Mouse (Mus musculus): Measurements from ENCODE around the gene Gsto2. TPM values are rescaled to one million over a fixed set of nuclear protein-coding genes. Genes with fewer than 3 reads are reported as not detected.

Gsto2 gene
- polyA plus RNA-seq, 1 experiment from 2014 or later = 1.4 TPM

GRCm38 (mm10) chr19:47885886-47886285 is 20.6 kb downstream of the Gsto2 start:
- H3K36me3 ChIP-seq (ENCODE audit: control insufficient read depth, insufficient read depth, low read length) = no peaks in the 10 kb centered on the region

DNA sequence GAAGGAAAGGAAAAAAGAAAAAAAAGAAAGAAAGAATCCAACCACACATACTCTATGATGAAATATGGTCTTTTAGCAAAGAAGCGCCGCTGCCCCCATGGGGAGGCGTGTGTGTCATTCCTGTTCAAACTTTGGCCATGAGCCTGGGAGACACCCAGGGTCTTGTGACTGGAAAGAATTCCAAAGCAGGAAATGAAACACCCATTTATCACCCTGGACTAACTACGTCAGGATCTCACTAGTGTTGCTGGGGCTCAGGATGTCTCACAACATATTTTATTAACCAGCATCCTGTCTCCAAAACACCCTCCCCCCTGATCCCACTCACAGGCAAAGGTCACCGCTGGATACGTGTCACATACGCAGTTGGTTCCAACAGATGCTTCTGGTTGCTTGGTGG is 21.3 kb downstream of the Gsto2 start:
- H3K4me2 ChIP-seq = no peak overlapping the region
- no peaks in the 10 kb centered on the region for H3K4me1 ChIP-seq (ENCODE audit: control insufficient read depth, insufficient read depth, low read length)
- H3K4me3 ChIP-seq (ENCODE audit: low read depth, low read length) = no peak overlapping the region
- no peaks in the 10 kb centered on the region for H3K27me3 ChIP-seq (ENCODE audit: control insufficient read depth, insufficient read depth, low read length)
- H3K36me3 ChIP-seq (ENCODE audit: control insufficient read depth, insufficient read depth, low read length) = no peaks in the 10 kb centered on the region
- no peak overlapping the region for H3K27ac ChIP-seq (ENCODE audit: low read depth, low read length)
- WGBS = 90% methylated on average over 7 of the region's 7 CpGs
- no peaks in the 10 kb centered on the region for H3K9me3 ChIP-seq (ENCODE audit: control insufficient read depth, low read length)
- no peak overlapping the region for H3K9ac ChIP-seq (ENCODE audit: low read length)
- peak; percentile 44 for DNase-seq (ENCODE audit: low spot score, missing footprints)
- no peak for ATAC-seq (ENCODE audit: low FRiP score)

More at GRCm38 (mm10) chr19:47885886-47886285, 20.6 kb downstream of the Gsto2 start:
- no peak overlapping the region for H3K9ac ChIP-seq (ENCODE audit: low read length)
- no peak overlapping the region for H3K4me3 ChIP-seq (ENCODE audit: low read depth, low read length)
- H3K9me3 ChIP-seq (ENCODE audit: control insufficient read depth, low read length) = no peaks in the 10 kb centered on the region
- ATAC-seq (ENCODE audit: low FRiP score) = no peak
- no peak overlapping the region for H3K27ac ChIP-seq (ENCODE audit: low read depth, low read length)
- no peaks in the 10 kb centered on the region for H3K27me3 ChIP-seq (ENCODE audit: control insufficient read depth, insufficient read depth, low read length)
- no peak overlapping the region for H3K4me2 ChIP-seq
- 87% methylated on average over 11 of the region's 11 CpGs for WGBS
- peak; percentile 49 for DNase-seq (ENCODE audit: low spot score, missing footprints)
- H3K4me1 ChIP-seq (ENCODE audit: control insufficient read depth, insufficient read depth, low read length) = no peaks in the 10 kb centered on the region

GRCm38 (mm10) chr19:47887417-47887816 is 22.1 kb downstream of the Gsto2 start:
- Histone ChIP-seq H3K9me3 (ENCODE audit: control insufficient read depth, low read length) (no peaks in the 10 kb centered on the region), H3K27ac (ENCODE audit: low read depth, low read length) (no peak overlapping the region), H3K4me3 (ENCODE audit: low read depth, low read length) (no peak overlapping the region), H3K27me3 (ENCODE audit: control insufficient read depth, insufficient read depth, low read length) (no peaks in the 10 kb centered on the region), H3K36me3 (ENCODE audit: control insufficient read depth, insufficient read depth, low read length) (no peaks in the 10 kb centered on the region), H3K4me1 (ENCODE audit: control insufficient read depth, insufficient read depth, low read length) (no peaks in the 10 kb centered on the region), H3K4me2 (no peak overlapping the region), H3K9ac (ENCODE audit: low read length) (no peak overlapping the region)
- DNase-seq (ENCODE audit: low spot score, missing footprints) = peak; percentile 31
- WGBS = 88% methylated on average over 10 of the region's 10 CpGs
- no peak for ATAC-seq (ENCODE audit: low FRiP score)

DNA sequence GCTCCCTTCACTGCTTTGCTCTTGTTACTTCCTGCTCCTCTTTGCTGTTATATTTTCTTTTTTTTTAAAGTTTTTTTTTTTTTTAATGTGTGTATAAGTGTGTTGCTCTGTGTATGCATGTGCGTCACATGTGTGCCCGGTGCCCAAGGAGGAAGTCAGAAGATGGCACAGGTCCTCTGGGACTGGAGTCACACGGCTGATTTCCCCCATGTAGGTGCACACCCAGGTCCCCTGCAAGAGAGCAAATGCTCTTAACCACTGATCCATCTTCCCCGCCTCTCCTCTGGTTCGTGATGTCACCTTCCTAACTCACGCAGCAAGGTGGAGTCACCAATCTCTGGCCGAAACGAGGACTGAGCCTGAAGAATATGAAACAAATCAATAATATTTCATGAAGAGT is 22.7 kb downstream of the Gsto2 start:
- no peak for ATAC-seq (ENCODE audit: low FRiP score)

GRCm38 (mm10) chr19:47890489-47891130 is 25.3 kb downstream of the Gsto2 start:
- no peak for ATAC-seq (ENCODE audit: low FRiP score)
- Histone ChIP-seq H3K27me3 (ENCODE audit: control insufficient read depth, insufficient read depth, low read length) (no peaks in the 10 kb centered on the region), H3K9me3 (ENCODE audit: control insufficient read depth, low read length) (no peaks in the 10 kb centered on the region), H3K4me2 (no peak overlapping the region), H3K27ac (ENCODE audit: low read depth, low read length) (no peak overlapping the region), H3K4me1 (ENCODE audit: control insufficient read depth, insufficient read depth, low read length) (no peaks in the 10 kb centered on the region), H3K4me3 (ENCODE audit: low read depth, low read length) (no peak overlapping the region), H3K36me3 (ENCODE audit: control insufficient read depth, insufficient read depth, low read length) (no peaks in the 10 kb centered on the region), H3K9ac (ENCODE audit: low read length) (no peak overlapping the region)
- WGBS = 82% methylated on average over 10 of the region's 10 CpGs
- peak; percentile 81 for DNase-seq (ENCODE audit: low spot score, missing footprints)

More for the DNA sequence above, 22.7 kb downstream of the Gsto2 start:
- peak; percentile 4 for DNase-seq (ENCODE audit: low spot score, missing footprints)
- Histone ChIP-seq H3K4me1 (ENCODE audit: control insufficient read depth, insufficient read depth, low read length) (no peaks in the 10 kb centered on the region), H3K4me2 (no peak overlapping the region), H3K27ac (ENCODE audit: low read depth, low read length) (no peak overlapping the region), H3K9ac (ENCODE audit: low read length) (no peak overlapping the region), H3K27me3 (ENCODE audit: control insufficient read depth, insufficient read depth, low read length) (no peaks in the 10 kb centered on the region), H3K9me3 (ENCODE audit: control insufficient read depth, low read length) (no peaks in the 10 kb centered on the region), H3K4me3 (ENCODE audit: low read depth, low read length) (no peak overlapping the region), H3K36me3 (ENCODE audit: control insufficient read depth, insufficient read depth, low read length) (no peaks in the 10 kb centered on the region)
- WGBS = 93% methylated on average over 8 of the region's 8 CpGs

- H3K27ac ChIP-seq (ENCODE audit: low read depth, low read length) = no peak overlapping the region
Observed at GRCm38 (mm10) chr19:47891562-47892312, 26.4 kb downstream of the Gsto2 start.

GRCm38 (mm10) chr19:47893092-47893491 is 27.8 kb downstream of the Gsto2 start:
- DNase-seq (ENCODE audit: low spot score, missing footprints) (no peak), ATAC-seq (ENCODE audit: low FRiP score) (no peak)
- Histone ChIP-seq H3K27ac (ENCODE audit: low read depth, low read length) (no peak overlapping the region), H3K36me3 (ENCODE audit: control insufficient read depth, insufficient read depth, low read length) (0 out of 2 replicates have a peak, but pooled peaks cover 6% of the 10 kb centered on the region), H3K4me1 (ENCODE audit: control insufficient read depth, insufficient read depth, low read length) (no peaks in the 10 kb centered on the region), H3K4me3 (ENCODE audit: low read depth, low read length) (no peak overlapping the region), H3K27me3 (ENCODE audit: control insufficient read depth, insufficient read depth, low read length) (no peaks in the 10 kb centered on the region), H3K9me3 (ENCODE audit: control insufficient read depth, low read length) (no peaks in the 10 kb centered on the region), H3K4me2 (no peak overlapping the region), H3K9ac (ENCODE audit: low read length) (no peak overlapping the region)
- 94% methylated on average over 6 of the region's 6 CpGs for WGBS

More at GRCm38 (mm10) chr19:47891562-47892312, 26.4 kb downstream of the Gsto2 start:
- H3K9me3 ChIP-seq (ENCODE audit: control insufficient read depth, low read length) = no peaks in the 10 kb centered on the region
- no peak overlapping the region for H3K4me2 ChIP-seq
- DNase-seq (ENCODE audit: low spot score, missing footprints) = peak; percentile 67
- ATAC-seq (ENCODE audit: low FRiP score) = no peak
- no peaks in the 10 kb centered on the region for H3K36me3 ChIP-seq (ENCODE audit: control insufficient read depth, insufficient read depth, low read length)
- H3K4me1 ChIP-seq (ENCODE audit: control insufficient read depth, insufficient read depth, low read length) = no peaks in the 10 kb centered on the region
- WGBS = 86% methylated on average over 11 of the region's 11 CpGs
- H3K9ac ChIP-seq (ENCODE audit: low read length) = no peak overlapping the region
- no peaks in the 10 kb centered on the region for H3K27me3 ChIP-seq (ENCODE audit: control insufficient read depth, insufficient read depth, low read length)
- no peak overlapping the region for H3K4me3 ChIP-seq (ENCODE audit: low read depth, low read length)

DNA sequence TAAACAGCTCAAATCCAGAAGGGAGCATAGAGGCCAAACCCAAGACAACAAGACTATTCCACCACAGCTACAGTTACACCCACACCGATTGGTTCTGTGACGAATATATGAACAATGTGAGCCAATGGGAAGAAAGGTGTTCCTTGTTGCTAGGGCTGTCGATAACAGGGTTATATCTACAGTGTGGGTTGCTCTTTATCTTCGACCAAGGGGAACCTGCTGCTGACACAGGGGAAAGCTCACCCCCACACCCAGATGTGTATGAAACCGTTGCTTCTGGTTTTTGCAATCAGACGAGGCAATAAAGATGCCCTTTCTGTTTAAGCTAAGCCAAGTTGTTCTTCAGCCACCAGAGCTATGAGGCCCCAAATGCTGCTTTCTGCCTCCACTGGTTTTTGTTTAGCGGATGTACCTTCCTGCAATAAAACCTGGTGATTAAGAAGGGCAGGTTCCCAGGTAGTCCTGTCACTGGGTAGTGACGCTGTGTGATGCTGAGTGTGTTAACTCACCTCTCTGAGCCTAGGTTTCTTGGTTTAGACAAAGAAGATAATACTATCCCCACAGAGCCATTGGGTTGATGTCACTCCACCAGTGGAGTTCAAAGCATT is 33.2 kb downstream of the Gsto2 start:
- Histone ChIP-seq H3K9me3 (ENCODE audit: control insufficient read depth, low read length) (no peaks in the 10 kb centered on the region), H3K27me3 (ENCODE audit: control insufficient read depth, insufficient read depth, low read length) (no peaks in the 10 kb centered on the region), H3K27ac (ENCODE audit: low read depth, low read length) (no peak overlapping the region), H3K4me3 (ENCODE audit: low read depth, low read length) (no peak overlapping the region), H3K9ac (ENCODE audit: low read length) (no peak overlapping the region), H3K4me2 (no peak overlapping the region), H3K4me1 (ENCODE audit: control insufficient read depth, insufficient read depth, low read length) (no peaks in the 10 kb centered on the region), H3K36me3 (ENCODE audit: control insufficient read depth, insufficient read depth, low read length) (0 out of 2 replicates have a peak, but pooled peaks cover 6% of the 10 kb centered on the region)
- 90% methylated on average over 8 of the region's 8 CpGs for WGBS
- DNase-seq (ENCODE audit: low spot score, missing footprints) = no peak
- no peak for ATAC-seq (ENCODE audit: low FRiP score)

DNA sequence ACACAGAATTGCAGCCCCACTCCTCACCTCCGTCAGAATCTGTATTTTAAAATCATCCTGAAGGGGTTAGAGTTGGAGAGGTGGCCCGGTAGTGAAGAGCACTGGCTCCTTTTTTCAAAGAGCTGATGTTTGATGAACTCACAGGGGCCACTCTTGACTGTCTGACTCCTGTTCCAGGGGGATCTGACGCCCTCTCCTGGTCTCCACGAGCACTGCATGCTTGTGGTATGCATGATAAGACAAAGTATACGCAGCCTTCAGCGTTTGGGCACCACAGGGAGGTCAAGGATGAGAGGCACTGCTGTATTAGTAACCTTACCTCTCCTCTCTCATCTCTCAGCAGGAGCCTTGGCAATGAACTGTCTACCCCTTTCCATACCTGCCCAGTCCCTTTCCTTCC is 34.7 kb downstream of the Gsto2 start:
- peak; percentile 81 for DNase-seq (ENCODE audit: low spot score, missing footprints)
- no peak overlapping the region for H3K9ac ChIP-seq (ENCODE audit: low read length)
- no peak for ATAC-seq (ENCODE audit: low FRiP score)
- H3K27ac ChIP-seq (ENCODE audit: low read depth, low read length) = no peak overlapping the region
- H3K27me3 ChIP-seq (ENCODE audit: control insufficient read depth, insufficient read depth, low read length) = no peaks in the 10 kb centered on the region
- H3K4me1 ChIP-seq (ENCODE audit: control insufficient read depth, insufficient read depth, low read length) = 0 out of 2 replicates have a peak, but pooled peaks cover 2% of the 10 kb centered on the region
- no peaks in the 10 kb centered on the region for H3K9me3 ChIP-seq (ENCODE audit: control insufficient read depth, low read length)
- 70% methylated on average over 6 of the region's 6 CpGs for WGBS
- H3K4me2 ChIP-seq = no peak overlapping the region
- H3K4me3 ChIP-seq (ENCODE audit: low read depth, low read length) = no peak overlapping the region
- H3K36me3 ChIP-seq (ENCODE audit: control insufficient read depth, insufficient read depth, low read length) = 0 out of 2 replicates have a peak, but pooled peaks cover 6% of the 10 kb centered on the region
